Mouse (Mus musculus) skeletal muscle tissue, adult 2 months (tissue): Measurements from ENCODE around the gene Slc35e3.

Experiments
- DNase-seq: peaks from one replicate; pipeline ENCODE4 v3.0.0-alpha.2; 2012; ENCODE audit warnings: low read depth, low spot score

Slc35e3 gene

GRCm38 (mm10) chr10:117776281-117777102 lies 30.3 kb upstream of the Slc35e3 start:
- no peak for DNase-seq

GRCm38 (mm10) chr10:117775401-117776144 lies 29.4 kb upstream of the Slc35e3 start:
- no peak for DNase-seq

- DNase-seq = no peak
Observed at GRCm38 (mm10) chr10:117774817-117775120, 28.6 kb upstream of the Slc35e3 start.

- DNase-seq = no peak
Observed at GRCm38 (mm10) chr10:117774011-117774816, 28.0 kb upstream of the Slc35e3 start.

DNA sequence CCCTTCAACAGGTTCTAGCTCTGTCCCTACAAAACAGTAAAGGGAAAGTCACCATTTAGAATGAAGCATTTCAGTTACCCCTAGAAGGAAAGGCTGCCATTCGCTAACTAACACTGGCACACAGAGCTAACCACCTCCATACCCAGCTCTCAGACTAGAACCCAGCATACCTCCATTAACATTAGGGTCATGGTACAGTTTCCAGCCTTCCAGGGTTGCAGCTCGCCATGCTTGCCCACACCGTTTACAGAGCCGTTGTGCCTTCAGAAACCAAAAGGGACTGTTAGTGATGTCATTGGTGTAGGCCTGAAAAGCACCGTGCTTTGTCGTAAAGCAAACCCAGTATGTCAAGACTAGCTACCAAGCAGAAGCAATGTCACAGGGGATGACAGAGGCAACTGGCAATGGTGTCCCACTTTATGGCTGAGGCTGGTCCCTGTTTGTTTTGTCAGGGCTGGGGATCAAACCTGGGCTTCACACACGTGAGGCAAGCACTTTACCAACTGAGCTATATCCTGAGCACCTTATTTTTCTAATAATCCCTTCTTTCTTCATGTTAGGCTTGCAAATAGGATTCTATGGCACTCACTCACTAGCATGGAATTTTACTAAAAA lies 27.0 kb upstream of the Slc35e3 start:
- no peak for DNase-seq

GRCm38 (mm10) chr10:117772364-117773105 lies 26.4 kb upstream of the Slc35e3 start:
- no peak for DNase-seq

DNA sequence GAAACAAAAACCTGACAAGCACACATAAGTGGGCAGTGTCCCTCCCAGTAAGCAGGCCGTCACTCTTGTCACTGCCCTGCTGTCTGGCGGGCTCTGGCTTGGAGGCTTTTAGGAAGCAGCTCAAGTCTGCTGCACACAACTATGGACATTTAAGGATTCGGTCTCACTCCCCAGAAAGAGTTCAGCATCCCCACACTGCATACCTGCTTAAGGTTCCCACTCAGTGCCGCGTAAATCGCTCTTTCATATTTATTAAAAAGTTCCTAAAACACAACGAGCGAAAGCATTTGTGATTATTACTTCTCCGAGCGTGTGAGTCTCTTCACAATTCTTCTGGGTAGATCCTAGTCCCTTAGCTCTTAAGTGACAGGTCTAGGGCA lies 25.0 kb upstream of the Slc35e3 start:
- DNase-seq = no peak

- DNase-seq = no peak
Observed at GRCm38 (mm10) chr10:117770286-117771130, 24.3 kb upstream of the Slc35e3 start.

- DNase-seq = no peak
Observed at GRCm38 (mm10) chr10:117769541-117770285, 23.5 kb upstream of the Slc35e3 start.

- DNase-seq = no peak
Observed at GRCm38 (mm10) chr10:117768141-117768440, 21.9 kb upstream of the Slc35e3 start.

DNA sequence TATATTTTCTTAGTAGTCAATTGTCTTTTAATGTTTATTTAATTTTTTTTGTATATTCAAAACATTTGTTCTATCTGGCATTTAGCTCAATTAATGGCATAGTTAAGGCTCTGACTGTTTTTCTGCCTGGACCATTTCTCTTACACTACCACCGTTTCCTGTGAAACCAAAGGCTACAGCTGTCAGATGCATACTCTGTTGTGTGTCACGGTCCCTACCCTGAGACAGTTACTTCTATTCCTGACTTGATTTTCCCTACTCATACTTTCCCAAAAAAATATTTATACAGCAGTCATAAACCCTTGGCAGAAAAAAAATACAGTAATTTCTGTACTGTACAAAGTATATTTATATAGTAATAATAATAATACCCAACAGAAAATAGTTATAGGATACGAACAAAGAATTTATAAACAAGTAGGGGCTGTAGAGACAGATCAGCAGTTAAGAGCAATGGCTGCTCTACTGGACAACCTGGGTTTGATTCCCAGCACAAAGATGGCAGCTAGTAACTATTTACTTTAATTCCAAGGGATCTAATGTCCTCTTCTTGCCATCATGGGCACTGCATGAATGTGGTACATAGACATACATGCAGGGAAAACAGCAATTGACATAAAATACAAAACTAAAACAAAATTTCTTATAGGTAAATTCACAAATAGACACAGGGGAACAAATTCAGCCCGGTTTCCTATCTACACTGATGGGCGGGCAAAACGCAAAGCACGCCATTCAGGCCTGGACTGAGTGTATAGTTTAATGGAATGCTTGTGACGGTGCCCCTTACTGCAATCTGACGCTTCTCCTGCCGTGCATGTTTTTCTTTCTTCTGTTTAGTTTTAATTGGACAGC lies 21.3 kb upstream of the Slc35e3 start:
- no peak for DNase-seq

- DNase-seq = no peak
Observed at GRCm38 (mm10) chr10:117766896-117767160, 20.7 kb upstream of the Slc35e3 start.

DNA sequence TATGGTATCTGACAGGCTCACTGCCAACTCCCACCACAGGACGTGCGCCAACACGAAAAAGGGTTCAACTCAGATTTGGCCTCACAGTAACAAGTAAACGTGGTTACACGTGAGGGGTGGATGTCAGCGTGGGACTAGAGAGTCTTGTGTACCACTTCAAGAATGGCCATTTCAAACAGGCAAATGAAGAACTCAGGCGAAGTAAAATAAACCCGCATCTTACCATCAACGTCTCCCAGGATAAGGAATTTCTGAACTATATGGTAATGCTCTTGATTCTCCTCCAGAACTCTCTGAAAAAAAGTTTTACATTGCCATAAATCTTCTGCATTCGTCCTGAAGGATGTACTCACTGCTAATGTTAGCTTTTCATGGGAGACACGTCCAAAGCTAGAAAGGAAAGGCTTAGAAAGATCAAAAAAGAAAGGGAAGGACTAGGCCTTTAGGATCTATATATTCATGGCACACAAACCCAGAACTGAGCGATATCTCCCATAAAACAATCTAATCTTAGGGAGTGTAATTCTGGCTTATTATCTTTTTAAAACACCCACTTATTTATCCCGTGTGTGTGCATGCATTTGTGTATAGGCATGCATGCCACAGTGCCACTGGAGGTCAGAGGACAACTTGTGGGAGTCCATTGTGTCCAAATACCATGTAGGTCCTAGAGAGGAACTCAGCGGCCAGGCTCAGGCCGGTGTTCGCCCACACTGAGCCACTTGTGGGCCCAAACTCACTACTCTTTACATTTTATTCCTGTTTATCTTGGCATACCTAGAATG lies 20.1 kb upstream of the Slc35e3 start:
- no peak for DNase-seq

- no peak for DNase-seq
Observed at GRCm38 (mm10) chr10:117765116-117765894, 19.1 kb upstream of the Slc35e3 start.

DNA sequence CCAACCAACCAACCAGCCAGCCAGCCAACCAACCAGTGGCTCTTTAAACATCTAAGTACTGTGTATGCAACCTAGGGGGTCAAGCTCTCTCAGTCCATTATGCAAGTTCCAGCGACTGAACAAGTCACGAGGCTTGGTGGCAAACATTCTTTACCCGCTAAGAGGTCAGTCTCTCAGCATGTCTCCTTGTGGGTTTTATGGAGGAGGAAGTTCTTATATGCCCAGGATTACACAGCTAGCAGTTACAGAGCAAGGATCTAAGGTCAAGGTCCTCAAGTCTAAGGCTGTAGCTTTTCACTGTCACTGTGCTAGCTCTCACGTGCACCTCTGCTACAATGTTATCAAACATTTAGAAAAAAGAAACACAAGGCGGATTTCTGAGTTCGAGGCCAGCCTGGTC lies 18.4 kb upstream of the Slc35e3 start:
- no peak for DNase-seq

GRCm38 (mm10) chr10:117763588-117764190 lies 17.5 kb upstream of the Slc35e3 start:
- no peak for DNase-seq

DNA sequence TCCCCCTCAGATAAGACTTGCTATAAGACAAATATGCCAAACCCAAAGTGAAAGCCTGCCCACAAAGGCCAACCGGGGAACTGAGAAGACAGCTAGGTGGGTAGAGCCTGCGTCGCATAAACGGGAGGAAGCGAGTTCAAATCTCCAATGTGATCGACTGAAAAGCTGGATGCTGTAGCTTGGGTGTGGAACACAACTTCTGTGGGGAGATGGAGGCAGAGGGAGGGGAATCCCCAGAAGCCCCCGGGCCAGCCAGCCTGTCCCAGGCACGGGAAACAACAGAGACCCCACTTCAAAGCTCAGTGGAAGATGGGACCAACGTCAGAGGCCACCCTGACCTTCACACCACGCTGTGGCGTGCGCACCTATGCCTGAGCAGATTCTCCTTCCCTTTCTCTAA lies 16.8 kb upstream of the Slc35e3 start:
- no peak for DNase-seq
